Mouse (Mus musculus) CD4-positive, CD25-positive, alpha-beta regulatory T cell, adult 4 months (primary cell): ENCODE measurements around the gene Cyp4a32. TPM values are rescaled to one million over a fixed set of nuclear protein-coding genes. Genes with fewer than 3 reads are reported as not detected.
"Not testable (repeated sequence)": the region's sequence is repeated elsewhere in the genome, so short reads cannot be mapped to it uniquely, and the experiment has no call there.

Experiments used
- ATAC-seq: one replicate; pipeline ENCODE4 v1.8.0; 2017
- polyA plus RNA-seq, 2 experiments: library from polyadenylated mRNA; unstranded; fragments of 100-300 nt; shearing (Covaris generic); gene quantifications; one replicate each; pipeline ENCODE4 v1.2.1; 2017

The Cyp4a32 gene
- not detected for polyA plus RNA-seq

GRCm38 (mm10) chr4:115600611-115601010 lies at the start of gene Cyp4a32:
Cyp4a32 (plus strand) TSS chr4:115600969.
- ATAC-seq, result not testable (repeated sequence)

GRCm38 (mm10) chr4:115552726-115553125 lies 48.0 kb upstream of the Cyp4a32 start:
- no peak for ATAC-seq

GRCm38 (mm10) chr4:115555513-115555912 lies 45.3 kb upstream of the Cyp4a32 start:
- ATAC-seq, result no peak

DNA sequence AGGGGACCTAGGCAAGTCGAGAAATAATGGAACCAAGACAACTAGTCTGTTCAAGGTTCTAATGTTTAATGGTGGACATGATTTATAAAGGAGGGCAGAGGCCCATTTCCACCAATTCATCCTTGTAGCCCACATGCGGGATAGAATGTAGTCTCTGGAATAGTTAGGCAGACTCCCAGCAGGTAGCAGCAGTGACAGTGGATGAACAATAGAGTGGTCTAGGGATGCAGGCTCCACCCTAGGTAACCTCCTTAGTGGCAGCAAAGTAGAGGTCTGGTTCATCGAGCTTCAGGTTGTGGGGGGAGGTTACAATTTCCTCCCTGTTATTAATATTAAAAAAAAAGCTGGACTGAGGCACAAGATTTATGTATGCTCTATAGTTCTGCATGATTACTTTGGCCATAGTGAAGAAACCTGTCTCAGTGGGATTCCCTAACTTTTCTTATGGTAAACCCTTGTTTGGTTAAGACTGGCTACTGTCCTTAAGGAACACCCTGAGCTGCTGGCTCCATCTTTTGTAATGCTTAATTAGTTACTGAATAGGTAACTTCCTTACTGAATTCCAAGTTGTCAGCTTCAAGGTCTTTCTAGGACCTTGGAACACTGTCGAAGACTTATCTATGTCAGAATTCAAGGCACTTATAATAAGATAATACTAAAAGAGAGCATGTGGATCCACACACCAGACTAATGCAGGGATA lies 42.8 kb upstream of the Cyp4a32 start:
- no peak for ATAC-seq

DNA sequence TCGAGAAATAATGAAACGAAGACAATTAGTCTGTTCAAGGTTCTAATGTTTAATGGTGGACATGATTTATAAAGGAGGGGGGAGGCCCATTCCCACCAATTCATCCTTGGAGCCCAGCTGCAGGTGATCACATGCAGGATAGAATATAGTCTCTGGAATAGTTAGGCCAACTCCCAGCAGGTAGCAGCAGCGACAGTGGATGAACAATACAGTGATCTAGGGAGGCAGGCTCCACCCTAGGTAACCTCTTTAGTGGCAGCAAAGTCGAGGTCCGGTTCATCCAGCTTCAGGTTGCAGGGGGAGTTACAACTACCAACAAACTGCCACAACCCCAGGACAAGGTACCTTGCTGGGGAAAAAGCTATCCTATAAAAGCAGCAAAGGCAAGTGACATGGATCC lies 39.5 kb upstream of the Cyp4a32 start:
- not testable (repeated sequence) for ATAC-seq

- ATAC-seq, result no peak
These were observed 37.4 kb upstream of the Cyp4a32 start, which contains the start of gene Cyp4a31 for GRCm38 (mm10) chr4:115563401-115563800. Cyp4a31 (plus strand) TSS chr4:115563649.

DNA sequence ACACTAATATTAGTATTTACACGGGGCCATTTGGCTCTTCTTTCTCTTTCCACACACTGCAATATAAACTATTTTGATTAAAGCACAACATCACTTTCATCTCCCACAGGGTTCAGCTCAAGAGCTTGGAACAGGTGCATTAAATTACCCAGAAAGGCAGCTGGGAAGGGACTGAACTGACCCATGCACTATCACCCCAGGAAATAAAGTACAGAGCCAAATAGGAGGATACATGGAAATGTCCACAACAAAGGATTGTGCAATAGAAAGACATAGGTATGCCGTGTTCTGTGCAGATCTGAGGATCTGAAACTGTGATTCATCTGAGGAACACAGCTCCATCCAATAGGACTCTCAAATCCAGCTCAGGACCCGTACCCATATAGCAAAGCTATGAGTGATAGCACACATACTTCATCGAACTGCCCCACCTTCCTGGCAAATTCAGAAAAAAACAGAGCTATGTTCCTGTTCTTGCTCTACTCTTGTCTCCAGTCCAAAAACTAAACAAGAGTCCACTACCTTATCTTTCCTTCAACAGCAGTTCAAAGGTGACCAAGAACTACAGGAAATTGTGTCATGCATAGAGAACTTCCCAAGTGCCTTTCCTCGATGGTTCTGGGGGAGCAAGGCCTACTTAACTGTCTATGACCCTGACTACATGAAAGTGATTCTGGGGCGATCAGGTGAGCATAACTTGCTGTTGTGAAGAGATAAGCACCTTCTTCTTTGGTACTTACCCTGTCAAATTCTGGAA lies 36.1 kb upstream of the Cyp4a32 start:
- not testable (repeated sequence) for ATAC-seq

- ATAC-seq, result no peak
These were observed 25.5 kb upstream of the Cyp4a32 start for GRCm38 (mm10) chr4:115575255-115575654.

- ATAC-seq, result no peak
These were observed 25.0 kb upstream of the Cyp4a32 start for GRCm38 (mm10) chr4:115575776-115576175.

GRCm38 (mm10) chr4:115583036-115583435 lies 17.7 kb upstream of the Cyp4a32 start:
- no peak for ATAC-seq

GRCm38 (mm10) chr4:115596357-115596756 lies 4.4 kb upstream of the Cyp4a32 start:
- ATAC-seq, result no peak

DNA sequence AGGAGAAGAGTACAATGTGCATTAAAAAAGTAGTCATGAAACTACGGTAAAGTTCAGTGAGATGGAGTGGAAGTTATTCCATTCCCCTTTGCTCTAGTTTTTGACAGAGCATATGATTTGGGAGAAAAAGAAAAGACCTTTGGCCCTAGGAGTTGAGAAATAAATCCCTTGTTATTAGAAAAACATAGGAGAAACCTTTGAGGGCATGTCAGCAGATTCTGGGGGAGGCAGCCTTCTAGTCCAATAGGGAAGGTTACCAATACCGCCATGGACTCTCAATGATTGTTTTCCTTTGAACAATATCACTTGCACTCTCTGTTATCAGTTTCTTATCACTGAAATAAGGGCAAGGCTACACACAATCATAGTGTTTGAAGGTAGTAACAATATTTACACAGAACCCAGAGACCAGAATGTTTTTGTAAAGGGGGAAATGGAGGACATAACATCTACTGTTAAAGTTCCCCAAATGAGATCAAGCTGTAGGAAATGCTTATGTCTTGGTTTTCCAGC lies 3.9 kb upstream of the Cyp4a32 start:
- no peak for ATAC-seq

GRCm38 (mm10) chr4:115614005-115614404 lies 13.2 kb downstream of the Cyp4a32 start:
- ATAC-seq, result peak; percentile 45

DNA sequence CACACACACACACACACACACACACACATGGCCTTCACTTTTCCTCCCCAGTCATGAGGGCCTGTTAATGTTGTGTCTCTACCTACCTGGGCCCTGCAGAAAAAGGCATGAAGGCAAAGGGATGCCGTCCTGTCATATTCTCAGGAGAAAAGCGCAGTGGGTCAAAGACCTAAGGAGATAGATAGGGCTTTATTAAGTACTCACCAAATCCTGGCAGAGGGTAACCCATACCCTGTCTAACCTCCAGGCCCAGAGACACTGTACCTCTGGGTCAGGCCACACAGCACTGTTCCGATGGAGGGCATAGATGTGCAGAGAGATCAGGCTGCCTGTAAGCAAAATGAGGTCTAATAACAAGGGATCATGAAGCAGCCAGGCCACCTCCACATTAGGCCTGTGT lies 24.8 kb downstream of the Cyp4a32 start:
- ATAC-seq, result not testable (repeated sequence)

- ATAC-seq, result no peak
These were observed 42.4 kb downstream of the Cyp4a32 start for GRCm38 (mm10) chr4:115642967-115643754.

DNA sequence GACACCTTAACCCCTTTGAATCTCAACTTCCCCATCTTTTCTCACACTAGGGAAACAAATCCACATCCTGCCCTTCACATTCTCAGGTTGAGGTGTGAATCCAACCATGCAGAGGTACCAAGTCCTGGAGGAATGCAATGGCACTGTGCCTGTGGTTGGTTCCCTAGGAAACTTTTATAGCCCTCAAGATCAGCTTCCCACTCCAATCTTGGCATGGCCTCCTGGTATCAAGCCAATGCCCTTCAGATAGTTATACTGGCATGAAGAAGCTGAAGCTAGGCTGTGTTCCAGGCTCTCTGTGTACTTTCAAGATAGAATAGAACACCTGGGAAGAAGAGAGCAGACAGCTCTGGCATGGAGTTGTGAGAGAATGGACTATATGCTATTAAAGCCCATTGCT lies 44.6 kb downstream of the Cyp4a32 start:
- ATAC-seq, result no peak

DNA sequence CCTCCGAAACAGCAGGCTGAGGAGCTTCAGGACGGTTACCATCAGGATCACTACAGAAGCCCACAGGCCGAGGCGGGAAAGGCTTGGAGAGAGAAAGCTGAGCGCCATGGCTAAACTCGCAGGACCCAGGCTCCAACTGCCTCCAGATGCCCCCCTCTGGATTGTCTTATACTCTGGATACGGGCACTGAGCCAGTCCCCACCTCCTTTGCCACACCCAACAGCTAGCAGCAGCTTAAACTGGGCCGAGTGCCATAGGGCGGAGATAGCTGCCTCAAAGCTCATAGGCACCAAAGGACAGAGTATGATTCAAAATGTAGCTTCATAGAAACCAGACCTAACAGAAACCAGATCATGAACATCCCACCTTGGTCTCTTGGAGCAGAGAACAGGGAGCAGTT lies 46.8 kb downstream of the Cyp4a32 start, which contains the start of gene Cyp4b1:
Gene Cyp4b1, minus strand, starts transcription at position 144 of the 400 bp plus-strand sequence.
- ATAC-seq, result no peak

DNA sequence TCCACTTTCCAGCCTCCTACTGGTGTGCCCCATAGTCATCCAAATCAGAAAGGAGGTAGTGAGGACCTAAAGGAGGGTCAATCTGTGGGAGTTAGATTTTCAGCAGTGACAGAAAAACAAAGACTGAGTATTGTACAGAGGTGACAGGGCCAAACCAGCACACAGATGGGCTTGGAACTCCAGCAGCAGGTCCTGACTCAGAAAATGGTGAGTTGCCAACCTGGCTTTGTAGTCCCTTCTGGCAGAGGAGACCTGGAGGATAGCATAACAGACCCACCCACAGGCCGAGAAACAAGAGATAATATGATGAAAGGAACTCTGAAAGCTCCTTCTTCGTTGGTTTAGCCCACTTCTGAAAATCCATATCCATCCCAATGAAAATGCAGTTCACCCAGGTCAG lies 48.0 kb downstream of the Cyp4a32 start:
- ATAC-seq, result no peak

- no peak for ATAC-seq
These were observed 48.6 kb downstream of the Cyp4a32 start for GRCm38 (mm10) chr4:115649344-115649743.

GRCm38 (mm10) chr4:115650866-115651265 lies 50.1 kb downstream of the Cyp4a32 start:
- no peak for ATAC-seq

GRCm38 (mm10) chr4:115655841-115656534 lies 55.2 kb downstream of the Cyp4a32 start:
- ATAC-seq, result not testable (repeated sequence)

DNA sequence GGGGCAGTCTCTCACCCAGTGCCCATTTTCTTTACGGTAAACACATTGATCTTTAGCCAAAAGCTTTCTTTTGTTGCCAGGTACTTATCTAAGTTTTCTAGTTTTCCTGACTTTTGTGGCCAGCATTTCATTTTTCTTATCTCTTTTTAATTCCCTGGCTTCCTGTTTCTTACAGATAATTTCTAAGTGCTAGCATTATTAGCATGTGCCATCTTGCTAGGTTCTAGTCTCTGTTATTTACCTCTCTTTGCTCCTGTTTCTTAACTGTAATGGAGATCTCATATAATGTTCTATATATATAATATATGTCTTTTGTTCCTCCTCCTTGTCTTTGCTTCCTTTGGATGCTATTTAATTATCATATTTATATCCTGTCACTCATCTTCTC lies 55.8 kb downstream of the Cyp4a32 start:
- not testable (repeated sequence) for ATAC-seq
